Mouse (Mus musculus) midbrain, embryonic 11.5 days (tissue): ENCODE results near the gene Ube2h. TPM values are rescaled to one million over a fixed set of nuclear protein-coding genes. Genes with fewer than 3 reads are reported as not detected.

ENCODE experiments used
- ATAC-seq: fragments of 200-750 bp; cut with Nextera tagmentation; 2 replicates; pipeline ENCODE4 v1.8.0; 2017; ENCODE audit warnings: moderate TSS enrichment, moderate library complexity; ENCODE audit not compliant: low FRiP score
- DNase-seq: peaks from one replicate; pipeline ENCODE4 v3.0.0; 2015; ENCODE audit warnings: low spot score; ENCODE audit errors: missing footprints
- H3K27ac ChIP-seq: fragments of 300-500 bp; sonication (generic); 2 replicates; pipeline ENCODE4 v1.5.1; 2014; ENCODE audit warnings: low read depth, low read length
- H3K27me3 ChIP-seq: fragments of 300-500 bp; sonication (generic); 2 replicates; pipeline ENCODE4 v1.6.1; 2014; ENCODE audit warnings: mild to moderate bottlenecking, low read length, moderate library complexity, mixed read lengths; ENCODE audit not compliant: control insufficient read depth, insufficient read depth
- H3K36me3 ChIP-seq: fragments of 300-500 bp; sonication (generic); 2 replicates; pipeline ENCODE4 v1.6.1; 2014; ENCODE audit warnings: mild to moderate bottlenecking, low read length, moderate library complexity, mixed read lengths; ENCODE audit not compliant: control insufficient read depth, insufficient read depth
- H3K4me1 ChIP-seq: fragments of 300-500 bp; sonication (generic); 2 replicates; pipeline ENCODE4 v1.6.1; 2014; ENCODE audit warnings: low read length; ENCODE audit not compliant: control insufficient read depth, insufficient read depth
- H3K4me2 ChIP-seq: fragments of 300-500 bp; sonication (generic); 2 replicates; pipeline ENCODE4 v1.6.1; 2014; ENCODE audit warnings: mild to moderate bottlenecking, moderate library complexity
- H3K4me3 ChIP-seq: fragments of 300-500 bp; sonication (generic); 2 replicates; pipeline ENCODE4 v1.5.1; 2014; ENCODE audit warnings: low read depth, low read length
- H3K9ac ChIP-seq: fragments of 300-500 bp; sonication (generic); 2 replicates; pipeline ENCODE4 v1.6.1; 2014; ENCODE audit warnings: low read length
- H3K9me3 ChIP-seq: fragments of 300-500 bp; sonication (generic); 2 replicates; pipeline ENCODE4 v1.6.1; 2016; ENCODE audit warnings: low read length; ENCODE audit not compliant: control insufficient read depth
- WGBS: fragments of 180-500 bp; shearing (Covaris S2); extraction: QIAGEN DNeasy Blood & Tissue Kit; methylation state at CpG from one replicate; pipeline ENCODE4 v1.1.7; 2014; 5-methylcytosine and 5-hydroxymethylcytosine counted together
- polyA plus RNA-seq: library from polyadenylated mRNA; unstranded; fragments of >200 nt; fragmentation: Nextera tagmentation; extraction: Ambion mirVana; gene quantifications from 2 replicates; pipeline ENCODE4 v1.2.1, GENCODE M21; 2014

Ube2h gene
- polyA plus RNA-seq, 1 experiment from 2014 or later, result 52.3 TPM

DNA sequence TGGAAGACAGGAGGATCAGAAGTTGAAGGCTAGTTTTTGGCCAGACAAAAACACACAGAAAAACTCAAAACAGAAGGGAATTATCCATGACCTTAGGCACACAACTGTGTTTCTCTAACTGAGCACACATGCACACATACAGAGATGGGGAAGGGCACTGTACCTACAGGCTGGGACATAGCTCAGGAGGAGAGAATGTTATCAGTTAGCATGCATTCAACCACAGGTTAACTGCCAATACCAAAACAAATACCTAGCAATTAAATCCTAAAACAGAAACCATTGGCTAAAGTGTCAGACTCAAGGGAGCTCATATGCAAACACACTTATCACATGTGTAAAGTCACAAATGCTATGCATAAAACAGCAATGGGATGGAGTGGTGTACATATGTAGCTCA lies 20.2 kb downstream of the Ube2h start:
- Histone ChIP-seq H3K4me1 (no peaks in the 10 kb centered on the region), H3K27me3 (no peaks in the 10 kb centered on the region), H3K9ac (no peak overlapping the region), H3K4me3 (no peak overlapping the region), H3K27ac (no peak overlapping the region), H3K36me3 (peaks cover 3% of the 10 kb centered on the region; the same call in 1 of the 2 replicates), H3K9me3 (no peaks in the 10 kb centered on the region), H3K4me2 (no peak overlapping the region)
- DNase-seq (no peak), ATAC-seq (no peak)

DNA sequence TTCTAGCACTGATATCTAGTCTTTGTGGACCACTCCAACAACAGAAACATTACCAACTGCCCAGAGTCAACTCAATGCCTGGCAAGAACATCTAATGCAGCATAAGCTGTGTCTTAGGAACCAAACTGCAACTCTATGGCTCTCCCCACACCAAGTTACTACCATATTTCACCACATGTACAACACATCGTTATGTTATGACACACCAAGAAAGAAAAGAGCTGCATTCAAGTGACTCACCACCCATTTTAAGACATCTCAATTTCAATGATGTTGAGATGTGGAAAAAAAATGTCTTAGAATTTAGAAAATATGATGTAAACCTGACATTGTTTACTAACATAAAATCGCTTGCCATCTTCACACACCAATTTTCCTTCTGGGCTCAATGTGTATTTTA lies 22.0 kb downstream of the Ube2h start:
- ATAC-seq (no peak), DNase-seq (no peak)
- 94% methylated on average over 2 of the region's 2 CpGs for WGBS
- no peaks in the 10 kb centered on the region for H3K4me1 ChIP-seq
- no peak overlapping the region for H3K4me3 ChIP-seq
- H3K4me2 ChIP-seq, result no peak overlapping the region
- no peak overlapping the region for H3K9ac ChIP-seq
- H3K9me3 ChIP-seq, result no peaks in the 10 kb centered on the region
- no peak overlapping the region for H3K27ac ChIP-seq
- no peaks in the 10 kb centered on the region for H3K27me3 ChIP-seq
- peaks cover 8% of the 10 kb centered on the region; the same call in 1 of the 2 replicates for H3K36me3 ChIP-seq

DNA sequence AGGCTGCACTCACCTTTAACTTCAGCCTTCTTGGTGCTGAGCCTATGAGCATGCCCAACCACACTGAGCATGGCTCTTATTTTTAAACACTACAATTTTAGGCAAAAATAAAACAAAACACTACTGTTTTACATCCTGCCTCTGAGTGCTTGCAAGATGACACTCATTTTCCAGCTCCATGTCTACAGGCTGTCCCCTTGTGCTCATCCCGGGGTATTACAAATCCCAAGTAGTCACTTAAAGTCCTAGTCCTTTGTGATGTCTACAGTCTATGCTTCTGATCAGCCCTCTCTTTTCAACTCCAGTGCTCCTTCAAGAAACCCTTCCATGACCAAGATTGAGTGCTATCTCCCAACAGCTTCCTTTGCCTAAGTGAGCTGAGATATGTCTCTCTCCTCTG lies 26.0 kb downstream of the Ube2h start:
- Histone ChIP-seq H3K4me1 (no peaks in the 10 kb centered on the region; the same call in none of the 2 replicates), H3K4me2 (no peak overlapping the region), H3K4me3 (no peak overlapping the region), H3K27ac (no peak overlapping the region), H3K36me3 (peaks cover 5% of the 10 kb centered on the region; the same call in 1 of the 2 replicates), H3K27me3 (no peaks in the 10 kb centered on the region), H3K9ac (no peak overlapping the region), H3K9me3 (no peaks in the 10 kb centered on the region)
- 78% methylated on average over 1 of the region's 1 CpGs for WGBS
- ATAC-seq (no peak), DNase-seq (no peak)

DNA sequence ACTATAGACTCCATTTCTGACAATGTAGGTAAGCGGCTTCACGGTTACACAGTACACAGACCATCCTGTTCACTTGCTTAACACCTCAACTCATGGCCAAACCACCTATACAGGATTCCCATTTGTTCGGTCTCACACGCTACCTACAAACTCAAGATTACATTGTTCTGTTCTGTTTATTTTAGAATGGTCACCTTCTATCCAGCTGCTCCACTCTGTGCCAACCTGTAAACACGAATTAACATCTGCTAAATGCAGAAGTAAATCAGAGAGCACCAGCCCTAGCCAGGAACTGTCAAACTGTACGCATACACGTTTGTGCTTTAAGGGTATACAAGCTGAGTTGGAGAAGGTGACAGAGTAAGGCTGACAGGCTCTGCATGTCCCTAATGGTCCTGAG lies 27.5 kb downstream of the Ube2h start:
- DNase-seq (no peak), ATAC-seq (no peak)
- peaks cover 13% of the 10 kb centered on the region for H3K4me1 ChIP-seq
- H3K27ac ChIP-seq, result no peak overlapping the region
- H3K9me3 ChIP-seq, result no peaks in the 10 kb centered on the region
- no peak overlapping the region for H3K4me3 ChIP-seq
- no peaks in the 10 kb centered on the region for H3K27me3 ChIP-seq
- H3K36me3 ChIP-seq, result peaks cover 5% of the 10 kb centered on the region; the same call in 1 of the 2 replicates
- H3K4me2 ChIP-seq, result no peak overlapping the region
- 92% methylated on average over 7 of the region's 7 CpGs for WGBS
- H3K9ac ChIP-seq, result no peak overlapping the region

DNA sequence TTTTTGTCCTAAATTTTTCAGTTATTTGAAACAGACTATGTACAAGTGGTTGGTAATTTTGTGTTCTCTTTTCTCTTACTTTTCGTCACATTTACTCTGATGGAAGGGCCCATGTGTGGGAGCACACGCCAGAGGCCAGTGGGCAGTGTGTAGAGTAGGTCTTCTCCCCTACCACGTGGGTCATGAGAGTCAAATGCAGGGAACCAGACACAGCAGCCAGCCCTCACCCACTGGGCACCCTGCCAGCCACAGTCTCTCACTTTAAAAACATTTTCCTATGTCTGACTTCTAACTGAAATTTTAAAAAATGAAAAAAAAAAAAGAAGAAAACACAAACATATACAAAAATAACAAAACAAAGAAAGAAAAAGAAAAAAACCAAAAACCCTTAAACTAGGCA lies 28.0 kb downstream of the Ube2h start:
- no peaks in the 10 kb centered on the region for H3K27me3 ChIP-seq
- peaks cover 5% of the 10 kb centered on the region; the same call in 1 of the 2 replicates for H3K36me3 ChIP-seq
- H3K9ac ChIP-seq, result no peak overlapping the region
- H3K4me2 ChIP-seq, result no peak overlapping the region
- ATAC-seq (no peak), DNase-seq (no peak)
- no peaks in the 10 kb centered on the region for H3K9me3 ChIP-seq
- WGBS, result 89% methylated on average over 3 of the region's 3 CpGs
- H3K4me1 ChIP-seq, result peaks cover 13% of the 10 kb centered on the region
- H3K27ac ChIP-seq, result no peak overlapping the region
- H3K4me3 ChIP-seq, result no peak overlapping the region

DNA sequence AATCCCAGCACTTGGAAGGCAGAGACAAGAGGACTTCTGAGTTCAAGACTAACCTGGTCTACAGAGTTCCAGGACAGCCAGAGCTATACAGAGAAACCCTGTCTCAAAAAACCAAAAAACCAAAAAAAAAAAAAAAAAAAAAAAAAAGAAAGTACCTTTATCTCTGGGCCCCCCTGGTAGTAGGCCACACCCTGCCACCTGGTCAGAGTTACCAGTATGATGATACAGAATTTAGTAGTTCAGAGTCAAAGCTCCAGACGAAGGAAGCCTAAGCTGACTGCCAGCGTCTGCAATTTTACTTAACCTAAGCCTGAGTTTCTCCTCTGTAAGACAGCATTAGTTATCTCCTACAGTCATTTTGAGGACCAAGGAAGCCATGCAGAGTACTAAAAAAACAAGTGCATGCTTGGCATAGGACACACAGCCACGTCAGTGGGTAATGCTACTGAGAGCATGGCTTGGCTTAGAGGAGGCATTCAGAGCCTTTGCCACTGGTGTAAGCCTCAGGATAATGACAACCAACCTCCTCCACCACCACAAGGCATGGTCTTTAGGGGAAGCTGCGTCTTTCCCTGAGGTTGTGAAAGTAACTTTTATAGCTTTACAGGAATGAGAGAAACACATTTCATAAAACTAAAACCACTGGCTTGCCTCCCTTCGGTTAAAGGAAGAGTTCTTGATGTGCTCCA lies 29.0 kb downstream of the Ube2h start:
- Histone ChIP-seq H3K36me3 (peaks cover 5% of the 10 kb centered on the region; the same call in 1 of the 2 replicates), H3K9ac (no peak overlapping the region), H3K4me2 (no peak overlapping the region), H3K4me1 (peaks cover 13% of the 10 kb centered on the region), H3K9me3 (no peaks in the 10 kb centered on the region), H3K27me3 (no peaks in the 10 kb centered on the region), H3K27ac (no peak overlapping the region), H3K4me3 (no peak overlapping the region)
- WGBS, result 86% methylated on average over 5 of the region's 5 CpGs
- no peak for DNase-seq
- ATAC-seq, result no peak

DNA sequence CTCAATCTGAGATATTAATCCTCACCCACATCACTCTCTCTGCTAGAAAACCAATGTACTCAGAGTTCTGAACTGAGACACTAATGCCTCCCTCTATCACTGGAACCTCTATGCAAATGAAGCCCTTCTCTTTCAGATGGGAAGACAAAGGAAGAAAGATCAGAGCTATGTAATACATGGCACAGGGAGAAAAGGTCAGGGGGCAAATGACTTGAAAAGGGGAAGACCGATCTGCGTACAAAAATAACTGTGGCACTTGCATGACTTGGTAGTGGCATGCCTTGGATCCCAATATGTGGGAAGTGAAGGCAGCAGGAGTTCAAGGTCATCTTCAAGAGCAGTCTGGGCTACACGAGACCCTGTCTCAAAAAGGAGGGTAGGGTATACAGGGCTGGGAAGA lies 31.4 kb downstream of the Ube2h start:
- H3K27ac ChIP-seq, result no peak overlapping the region
- no peak for ATAC-seq
- H3K4me1 ChIP-seq, result peaks cover 13% of the 10 kb centered on the region
- H3K4me3 ChIP-seq, result no peak overlapping the region
- H3K9ac ChIP-seq, result no peak overlapping the region
- no peak overlapping the region for H3K4me2 ChIP-seq
- no peaks in the 10 kb centered on the region for H3K27me3 ChIP-seq
- DNase-seq, result peak; percentile 82
- H3K36me3 ChIP-seq, result no peaks in the 10 kb centered on the region
- WGBS, result 22% methylated on average over 3 of the region's 3 CpGs
- H3K9me3 ChIP-seq, result no peaks in the 10 kb centered on the region

DNA sequence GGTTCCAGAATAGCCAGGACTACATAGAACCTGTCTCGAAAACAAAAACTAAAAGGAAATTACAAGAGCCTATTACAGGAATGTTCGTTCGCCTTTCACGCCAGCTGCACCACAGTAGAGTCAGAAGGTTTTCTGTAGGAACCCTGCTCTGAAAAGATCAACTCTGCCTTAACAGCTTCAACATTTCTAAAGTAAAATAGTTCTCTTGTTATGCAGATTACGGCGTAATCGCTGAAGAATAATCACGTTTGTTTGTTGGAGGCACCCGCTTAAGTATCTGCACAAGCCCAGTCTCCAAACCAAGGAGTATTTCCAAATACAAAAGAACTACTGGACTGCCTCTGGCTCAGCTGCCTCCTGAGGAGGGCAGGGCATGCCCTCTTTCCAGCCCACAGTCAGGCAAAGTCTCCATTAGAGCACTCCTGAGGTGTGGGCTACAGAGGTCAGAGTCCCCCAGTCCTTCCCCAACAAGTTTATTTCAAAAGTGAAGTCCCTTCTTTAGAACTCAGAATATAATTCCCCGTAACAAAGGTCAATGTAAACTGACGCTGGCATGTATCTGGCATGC lies 31.9 kb downstream of the Ube2h start:
- no peak overlapping the region for H3K27ac ChIP-seq
- ATAC-seq (no peak), DNase-seq (no peak)
- no peak overlapping the region for H3K4me2 ChIP-seq
- no peaks in the 10 kb centered on the region for H3K27me3 ChIP-seq
- no peak overlapping the region for H3K4me3 ChIP-seq
- 46% methylated on average over 11 of the region's 11 CpGs for WGBS
- no peak overlapping the region for H3K9ac ChIP-seq
- H3K9me3 ChIP-seq, result no peaks in the 10 kb centered on the region
- peaks cover 13% of the 10 kb centered on the region for H3K4me1 ChIP-seq
- H3K36me3 ChIP-seq, result no peaks in the 10 kb centered on the region; the same call in 1 of the 2 replicates

DNA sequence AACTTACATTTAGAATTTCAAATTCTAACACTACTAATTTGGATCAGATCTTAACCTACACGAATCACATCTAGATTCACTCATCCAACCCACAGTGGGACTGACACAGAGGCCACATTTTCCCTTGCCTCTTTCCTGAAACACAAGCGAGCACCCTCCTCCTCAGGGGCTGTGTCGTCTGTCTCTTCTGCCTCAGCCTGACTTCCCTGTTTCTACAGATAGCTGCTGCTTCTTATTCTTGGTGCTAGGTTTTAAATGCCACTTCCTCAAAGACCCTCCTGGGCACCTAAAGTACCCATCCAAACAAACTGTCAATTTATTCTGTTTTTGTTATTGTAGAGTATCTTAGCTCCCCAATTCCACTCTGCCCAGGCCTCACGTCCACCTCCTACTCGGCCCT lies 34.5 kb downstream of the Ube2h start:
- ATAC-seq (no peak), DNase-seq (no peak)
- Histone ChIP-seq H3K27me3 (no peaks in the 10 kb centered on the region), H3K4me1 (peaks cover 13% of the 10 kb centered on the region), H3K9me3 (no peaks in the 10 kb centered on the region), H3K27ac (no peak overlapping the region), H3K4me2 (no peak overlapping the region), H3K36me3 (no peaks in the 10 kb centered on the region; the same call in 1 of the 2 replicates), H3K9ac (no peak overlapping the region), H3K4me3 (no peak overlapping the region)
- 87% methylated on average over 5 of the region's 5 CpGs for WGBS
